Mouse (Mus musculus) spleen, adult 2 months (tissue): ENCODE data around the gene Lrrc8b. TPM values are rescaled to one million over a fixed set of nuclear protein-coding genes. Genes with fewer than 3 reads are reported as not detected.

Source experiments
- DNase-seq, 2 experiments: peaks; one replicate each; pipeline versions ENCODE4 v3.0.0 to v3.0.0-alpha.2; 2012 to 2021; ENCODE audit warnings: low spot score in 2 of 2, low read depth in 1 of 2
- H3K27ac ChIP-seq: fragments of 200-500 bp; 2 replicates; pipeline ENCODE4 v1.5.1; 2012; ENCODE audit warnings: low read length, inconsistent platforms; ENCODE audit not compliant: insufficient read depth
- H3K27me3 ChIP-seq: fragments of 200-500 bp; 2 replicates; pipeline ENCODE4 v1.6.1; 2012; ENCODE audit warnings: mild to moderate bottlenecking, moderate library complexity, low read length, inconsistent platforms; ENCODE audit not compliant: control insufficient read depth, insufficient read depth
- H3K36me3 ChIP-seq: fragments of 200-500 bp; 2 replicates; pipeline ENCODE4 v1.6.1; 2012; ENCODE audit warnings: mild to moderate bottlenecking, low read length, inconsistent platforms; ENCODE audit not compliant: control insufficient read depth, insufficient read depth
- H3K4me1 ChIP-seq: fragments of 200-500 bp; 2 replicates; pipeline ENCODE4 v1.6.1; 2011; ENCODE audit warnings: inconsistent platforms; ENCODE audit not compliant: control insufficient read depth, insufficient read depth, insufficient read length
- H3K4me3 ChIP-seq: fragments of 200-500 bp; 2 replicates; pipeline ENCODE4 v1.5.1; 2011; ENCODE audit warnings: mild to moderate bottlenecking, inconsistent platforms; ENCODE audit not compliant: insufficient read depth, insufficient read length; ENCODE audit errors: extremely low read depth
- CTCF ChIP-seq: fragments of 200-500 bp; IDR thresholded peaks from 2 replicates; pipeline ENCODE4 v1.5.1; 2011; ENCODE audit warnings: mild to moderate bottlenecking, inconsistent platforms; ENCODE audit not compliant: insufficient read depth, insufficient read length, insufficient replicate concordance; ENCODE audit errors: extremely low read depth
- POLR2A ChIP-seq: fragments of 200-500 bp; IDR thresholded peaks from 2 replicates; pipeline ENCODE4 v1.6.1; 2011; ENCODE audit warnings: low read depth, low read length, inconsistent platforms
- WGBS: fragments of 180-500 bp; shearing (Covaris S2); methylation state at CpG from one replicate; pipeline ENCODE4 v1.1.7; 2018; 5-methylcytosine and 5-hydroxymethylcytosine counted together
- polyA plus RNA-seq: library from polyadenylated mRNA; depleted of rRNA; stranded (reverse); fragments of >200 nt; gene quantifications from 2 replicates; pipeline ENCODE4 v1.2.3, GENCODE M21; 2012

The Lrrc8b gene
- polyA plus RNA-seq, 1 experiment = 3.0 TPM

GRCm38 (mm10) chr5:105525004-105525403 lies 109.4 kb downstream of the Lrrc8b start:
- H3K27me3 ChIP-seq = no peaks in the 10 kb centered on the region
- DNase-seq = no peak
- H3K36me3 ChIP-seq = peaks cover 14% of the 10 kb centered on the region
- WGBS = 76% methylated on average over 12 of the region's 12 CpGs
- no peak overlapping the region for H3K27ac ChIP-seq
- peaks cover 2% of the 10 kb centered on the region for H3K4me1 ChIP-seq
- H3K4me3 ChIP-seq = no peak overlapping the region
- TF ChIP-seq CTCF (no peak), POLR2A (no peak)

- DNase-seq = no peak
- H3K36me3 ChIP-seq = peaks cover 14% of the 10 kb centered on the region
- peaks cover 6% of the 10 kb centered on the region for H3K4me1 ChIP-seq
- H3K27ac ChIP-seq = no peak overlapping the region
- WGBS = 83% methylated on average over 4 of the region's 4 CpGs
- H3K27me3 ChIP-seq = no peaks in the 10 kb centered on the region
- H3K4me3 ChIP-seq = no peak overlapping the region
- TF ChIP-seq CTCF (no peak), POLR2A (no peak)
Measured at GRCm38 (mm10) chr5:105526107-105526645, 110.6 kb downstream of the Lrrc8b start.

- H3K36me3 ChIP-seq = peaks cover 14% of the 10 kb centered on the region
- TF ChIP-seq CTCF (no peak), POLR2A (no peak)
- peaks cover 6% of the 10 kb centered on the region for H3K4me1 ChIP-seq
- WGBS = 90% methylated on average over 9 of the region's 9 CpGs
- no peak overlapping the region for H3K27ac ChIP-seq
- no peaks in the 10 kb centered on the region for H3K27me3 ChIP-seq
- H3K4me3 ChIP-seq = no peak overlapping the region
- DNase-seq = no peak
Measured at GRCm38 (mm10) chr5:105526766-105527165, 111.2 kb downstream of the Lrrc8b start.

GRCm38 (mm10) chr5:105527477-105528331 lies 112.1 kb downstream of the Lrrc8b start:
- Histone ChIP-seq H3K27ac (no peak overlapping the region), H3K36me3 (peaks cover 15% of the 10 kb centered on the region), H3K4me3 (no peak overlapping the region), H3K4me1 (peaks cover 5% of the 10 kb centered on the region), H3K27me3 (no peaks in the 10 kb centered on the region)
- DNase-seq = no peak
- TF ChIP-seq POLR2A (no peak), CTCF (no peak)
- 86% methylated on average over 23 of the region's 23 CpGs for WGBS

- TF ChIP-seq POLR2A (no peak), CTCF (no peak)
- WGBS = 84% methylated on average over 6 of the region's 6 CpGs
- H3K27me3 ChIP-seq = no peaks in the 10 kb centered on the region
- no peak overlapping the region for H3K27ac ChIP-seq
- H3K36me3 ChIP-seq = peaks cover 5% of the 10 kb centered on the region; the same call in 1 of the 2 replicates
- DNase-seq = no peak
- peaks cover 5% of the 10 kb centered on the region for H3K4me1 ChIP-seq
- no peak overlapping the region for H3K4me3 ChIP-seq
Measured at GRCm38 (mm10) chr5:105530576-105530975, 115.0 kb downstream of the Lrrc8b start.

- Histone ChIP-seq H3K27ac (no peak overlapping the region), H3K4me1 (peaks cover 5% of the 10 kb centered on the region), H3K4me3 (no peak overlapping the region), H3K27me3 (no peaks in the 10 kb centered on the region), H3K36me3 (peaks cover 1% of the 10 kb centered on the region; the same call in 1 of the 2 replicates)
- TF ChIP-seq CTCF = no peak
- TF ChIP-seq POLR2A = no peak
- DNase-seq = no peak
- 96% methylated on average over 3 of the region's 3 CpGs for WGBS
Measured at GRCm38 (mm10) chr5:105535186-105535585, 119.6 kb downstream of the Lrrc8b start.

- Histone ChIP-seq H3K4me1 (peaks cover 6% of the 10 kb centered on the region), H3K27ac (no peak overlapping the region), H3K36me3 (peaks cover 1% of the 10 kb centered on the region; the same call in 1 of the 2 replicates), H3K4me3 (no peak overlapping the region), H3K27me3 (no peaks in the 10 kb centered on the region)
- no peak for TF ChIP-seq POLR2A
- no peak for TF ChIP-seq CTCF
- 96% methylated on average over 2 of the region's 2 CpGs for WGBS
- no peak for DNase-seq
Measured at GRCm38 (mm10) chr5:105536172-105536571, 120.6 kb downstream of the Lrrc8b start.
